Mouse (Mus musculus) megakaryocyte progenitor cell, adult 5-6 weeks (primary cell): ENCODE measurements around the gene Usp53. TPM values are rescaled to one million over a fixed set of nuclear protein-coding genes. Genes with fewer than 3 reads are reported as not detected.

Experiments used
- ATAC-seq: replicated peaks from 2 replicates; pipeline ENCODE4 v1.8.0; 2016; ENCODE audit warnings: mild to moderate bottlenecking, moderate TSS enrichment, inconsistent platforms; ENCODE audit not compliant: poor library complexity
- total RNA-seq, 2 experiments: library from RNA; stranded (forward) in 1 of 2; stranded (reverse) in 1 of 2; fragments of 157-497, 149-512 nt in 1 of 2; fragments of 200-1000 nt in 1 of 2; gene quantifications; 2 replicates each; pipeline versions ENCODE4 v1.2.3 to v1.2.4; 2015 to 2017

The Usp53 gene
- total RNA-seq, 2 experiments from 2014 or later: 5.6 to 5.7 TPM

DNA sequence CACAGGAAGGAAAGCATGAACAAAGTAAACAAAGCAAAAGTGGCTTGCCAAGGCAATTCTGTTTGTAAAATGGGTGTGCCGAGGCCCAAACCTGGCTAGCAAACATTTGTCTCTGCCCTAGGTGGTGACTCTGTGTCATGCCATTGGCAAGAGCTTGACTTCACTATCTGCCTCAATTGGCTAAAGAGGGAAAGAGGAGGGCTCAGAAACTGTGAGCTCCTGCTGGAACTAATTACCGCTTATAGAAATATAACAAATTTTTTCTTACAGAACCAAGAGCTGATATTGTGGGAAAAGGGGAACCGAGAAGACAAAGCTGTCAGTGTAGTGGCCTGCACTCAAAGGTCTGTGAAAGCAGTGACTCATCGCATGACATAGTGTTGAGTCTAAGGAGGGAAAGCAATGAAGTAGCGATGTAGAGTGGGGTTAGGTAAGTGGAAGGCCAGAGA lies 95.9 kb downstream of the Usp53 start:
- ATAC-seq: peak; percentile 79

DNA sequence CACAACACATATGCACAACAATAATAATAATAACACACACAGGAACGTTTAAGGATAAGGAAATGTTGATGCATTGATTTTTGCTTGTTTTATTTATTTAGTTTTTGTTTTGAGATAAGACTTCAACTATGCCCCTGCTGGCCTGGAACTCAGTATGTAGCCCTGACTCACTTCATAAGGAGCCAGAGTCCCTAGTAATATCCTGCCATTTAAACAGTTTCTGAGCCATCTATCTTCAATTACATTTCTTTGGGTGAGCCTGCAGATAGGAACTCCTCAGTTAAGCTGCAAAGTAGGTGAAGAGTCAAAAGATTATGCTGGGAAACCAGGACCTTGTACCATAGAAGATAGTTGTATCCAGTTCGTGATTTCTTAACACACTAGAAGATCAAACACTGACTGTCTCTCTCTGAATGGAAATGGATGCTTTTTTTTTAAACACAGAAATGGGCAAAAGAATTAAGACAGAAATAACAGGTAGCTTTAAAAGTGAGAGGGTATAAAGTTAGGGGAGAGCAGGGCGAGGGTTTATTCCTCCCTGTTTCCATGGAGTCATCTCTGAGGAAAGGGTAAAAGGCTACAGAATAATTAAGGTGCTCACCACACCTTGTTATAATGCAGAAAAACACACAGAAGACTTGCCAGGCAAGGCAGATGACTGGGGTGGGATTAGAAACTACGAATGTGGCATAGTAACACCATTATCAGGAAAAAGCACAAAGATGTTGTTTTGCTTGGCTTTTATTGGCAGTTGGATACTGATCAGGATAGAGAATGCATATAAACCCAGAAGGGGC lies 96.6 kb downstream of the Usp53 start:
- ATAC-seq: no peak

Other genes with a start within 250 kb of the Usp53 start
- not detected in 2 replicates for gene Fabp2, start 89.4 kb downstream of the Usp53 start, total RNA-seq (2015)
- not detected in 2 replicates for gene Fabp2, start 89.4 kb downstream of the Usp53 start, total RNA-seq (2017)
- not detected in 2 replicates for gene Gm10959, start 65.2 kb downstream of the Usp53 start, total RNA-seq (2015)
- gene Gm10959, start 65.2 kb downstream of the Usp53 start, total RNA-seq (2017): not detected in 2 replicates
- gene 1810037I17Rik, start 60.3 kb downstream of the Usp53 start, total RNA-seq (2015): 65.0 and 75.6 TPM in 2 replicates
- gene 1810037I17Rik, start 60.3 kb downstream of the Usp53 start, total RNA-seq (2017): 29.4 and 34.7 TPM in 2 replicates
- gene Myoz2, start 50.5 kb upstream of the Usp53 start, total RNA-seq (2015): not detected in 2 replicates
- not detected in 2 replicates for gene Myoz2, start 50.5 kb upstream of the Usp53 start, total RNA-seq (2017)